Mouse (Mus musculus) spleen, postnatal 36 days (tissue): ENCODE results near the gene Cadps.

Source experiments
- DNase-seq, 2 experiments: peaks; one replicate each; pipeline ENCODE4 v3.0.0; 2022; ENCODE audit warnings: low spot score in 2 of 2, mixed read lengths in 1 of 2

Gene Cadps

DNA sequence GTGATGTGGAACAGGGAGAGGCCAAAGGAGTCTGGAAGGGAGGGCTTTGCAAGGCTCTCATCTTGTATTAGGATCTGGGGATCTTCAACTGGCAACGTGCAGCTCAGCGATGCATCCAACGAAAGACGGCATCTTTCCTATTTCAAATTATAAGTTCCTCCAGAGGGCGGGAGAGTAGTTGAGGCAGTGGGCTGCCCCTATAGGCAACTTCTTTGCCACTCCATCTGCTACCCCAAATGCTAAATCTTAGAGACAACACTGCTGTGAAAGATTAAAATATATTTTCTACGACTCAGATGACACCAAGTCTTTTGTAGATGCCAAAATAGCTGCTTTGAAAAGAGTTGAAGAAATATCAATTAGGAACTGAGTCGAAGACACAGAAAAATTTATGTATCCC is 315.9 kb downstream of the Cadps start:
- DNase-seq: no peak

- DNase-seq: no peak
These were observed 318.5 kb downstream of the Cadps start for GRCm38 (mm10) chr14:12504191-12504947.

DNA sequence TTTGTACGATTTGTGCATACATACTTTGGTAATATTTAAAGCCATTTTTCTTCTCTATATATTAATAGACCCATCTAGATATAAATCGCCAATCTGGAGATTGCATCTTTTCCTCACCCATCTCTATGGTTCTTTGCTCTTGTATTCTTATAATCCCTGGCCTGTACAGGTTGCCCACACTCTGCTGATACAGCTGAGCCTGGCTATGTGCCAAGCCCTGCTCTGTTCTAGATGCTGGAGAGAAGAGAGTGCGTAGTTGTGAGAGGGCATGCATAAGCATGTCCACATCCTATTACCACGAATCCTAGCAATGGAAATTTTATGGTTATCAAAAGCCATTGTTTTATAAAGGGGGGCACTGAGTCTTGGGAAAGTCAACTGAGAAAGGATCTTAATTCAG is 360.7 kb downstream of the Cadps start:
- no peak for DNase-seq

- DNase-seq: no peak
These were observed 363.2 kb downstream of the Cadps start for GRCm38 (mm10) chr14:12459700-12460099.

DNA sequence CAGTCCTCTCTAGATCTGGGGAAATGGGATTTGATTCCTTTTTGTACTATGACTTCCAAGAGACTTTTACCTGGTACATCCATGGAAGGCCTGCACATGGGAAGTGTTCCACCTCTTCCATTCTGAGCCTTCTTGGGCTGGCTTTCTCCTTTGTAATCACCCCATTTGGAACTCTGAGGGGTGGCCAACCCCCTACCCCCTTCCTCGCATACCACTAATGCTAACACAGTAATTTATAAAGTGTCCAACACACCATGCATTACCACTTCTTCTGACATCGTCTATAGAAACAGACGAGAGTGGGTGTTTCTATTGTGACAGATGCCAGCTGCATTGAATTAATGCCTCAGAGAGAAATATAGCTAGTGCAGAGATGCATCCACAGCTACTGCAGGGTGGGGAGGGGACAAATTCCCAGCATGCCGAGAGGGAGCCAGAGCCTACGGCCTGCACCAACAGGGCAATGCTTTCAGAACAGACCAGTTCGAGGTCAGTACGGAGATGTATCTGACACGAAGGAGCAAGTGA is 367.8 kb downstream of the Cadps start:
- DNase-seq: no peak

DNA sequence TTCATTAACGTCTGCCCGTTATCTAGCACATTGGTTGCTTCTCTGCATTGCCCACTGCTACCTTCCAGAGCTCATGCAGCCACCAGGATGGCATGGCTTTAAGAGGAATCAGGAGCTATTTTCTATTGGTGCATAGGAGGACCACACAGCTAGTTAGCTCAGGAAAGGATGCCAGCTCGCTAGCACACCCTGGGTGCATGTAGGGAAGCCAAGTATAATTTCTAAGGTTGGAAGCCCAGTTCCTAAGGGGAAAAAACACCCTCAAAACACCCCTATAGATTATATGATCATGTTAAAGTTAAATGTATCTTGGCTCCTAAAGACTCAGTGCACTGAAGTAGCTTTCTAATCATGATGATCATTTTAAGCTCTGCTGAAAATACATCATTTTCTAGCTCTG is 372.1 kb downstream of the Cadps start:
- no peak for DNase-seq

DNA sequence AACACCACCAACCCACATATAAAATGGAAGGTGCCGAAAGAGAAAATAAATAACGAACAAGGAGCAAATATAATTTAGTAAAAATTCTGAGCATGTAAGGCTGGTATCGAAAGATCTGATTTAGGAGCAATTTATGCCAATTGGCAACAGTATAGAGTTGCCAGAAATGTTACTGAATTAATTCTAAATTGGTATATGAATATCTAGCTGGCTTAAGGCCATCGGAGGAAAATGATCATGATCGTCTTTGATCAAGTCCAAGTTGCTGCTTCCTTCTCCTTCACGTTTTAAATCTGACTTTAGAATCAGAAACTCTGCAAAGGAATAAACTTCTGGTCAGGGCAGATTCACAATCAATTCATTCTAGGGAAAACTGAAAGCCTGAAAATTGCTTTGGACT is 374.0 kb downstream of the Cadps start:
- no peak for DNase-seq

- no peak for DNase-seq
These were observed 381.9 kb downstream of the Cadps start for GRCm38 (mm10) chr14:12441019-12441418.

GRCm38 (mm10) chr14:12437976-12438375 is 384.9 kb downstream of the Cadps start:
- no peak for DNase-seq

GRCm38 (mm10) chr14:12437422-12437821 is 385.5 kb downstream of the Cadps start:
- no peak for DNase-seq

- DNase-seq: no peak
These were observed 385.9 kb downstream of the Cadps start for GRCm38 (mm10) chr14:12436903-12437368.

DNA sequence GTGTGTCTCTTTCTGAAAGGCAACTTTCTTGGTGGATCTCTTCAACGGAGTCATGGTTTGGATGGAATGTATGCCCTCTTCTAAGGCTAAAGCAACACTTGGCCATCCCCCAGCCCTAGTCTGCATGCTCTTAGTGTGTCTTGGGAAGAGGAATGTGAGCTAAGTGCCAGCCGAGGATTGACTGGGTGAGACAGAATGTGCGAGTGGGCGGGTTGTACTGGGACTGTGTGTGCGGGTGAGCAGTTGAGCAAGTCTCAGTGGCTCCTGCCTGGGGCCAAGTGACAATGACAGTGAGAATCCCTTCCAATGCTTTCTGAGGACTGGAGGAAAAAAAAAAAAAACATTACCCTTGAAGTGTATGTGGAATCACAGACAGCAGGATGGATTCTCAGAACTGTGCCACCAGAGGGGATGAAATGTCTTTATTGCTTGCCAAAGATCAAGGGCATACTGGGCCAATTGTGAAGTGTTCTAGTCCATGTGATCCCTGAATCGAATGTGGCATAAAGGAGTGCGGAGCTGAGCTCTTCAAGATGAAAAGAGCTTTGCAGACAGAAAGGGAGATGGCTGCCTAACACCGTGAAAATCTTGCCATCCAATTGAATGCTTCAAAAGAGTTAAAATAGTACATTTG is 394.7 kb downstream of the Cadps start:
- no peak for DNase-seq

GRCm38 (mm10) chr14:12425311-12425710 is 397.6 kb downstream of the Cadps start:
- no peak for DNase-seq

DNA sequence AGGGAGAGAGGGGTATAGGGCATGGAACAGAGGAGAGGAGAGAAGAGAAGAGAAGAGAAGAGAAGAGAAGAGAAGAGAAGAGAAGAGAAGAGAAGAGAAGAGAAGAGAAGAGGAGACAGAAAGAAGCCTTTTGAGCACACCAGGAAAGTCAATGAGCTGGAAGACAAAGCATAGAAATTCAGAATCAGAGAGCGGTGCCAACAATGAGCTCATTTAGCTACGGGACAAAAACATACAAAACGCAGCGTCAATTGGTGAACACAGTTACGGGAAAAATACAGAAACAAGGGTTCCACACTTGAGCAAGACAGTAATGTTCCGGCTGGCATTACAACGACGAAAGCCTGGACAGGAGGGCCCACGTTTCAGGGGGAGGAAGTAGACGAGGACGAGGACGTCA is 412.6 kb downstream of the Cadps start:
- DNase-seq: no peak

- DNase-seq: no peak
These were observed 413.1 kb downstream of the Cadps start for GRCm38 (mm10) chr14:12409811-12410210.

- DNase-seq: no peak
These were observed 416.3 kb downstream of the Cadps start for GRCm38 (mm10) chr14:12406588-12406987.

GRCm38 (mm10) chr14:12405201-12405600 is 417.7 kb downstream of the Cadps start:
- no peak for DNase-seq

DNA sequence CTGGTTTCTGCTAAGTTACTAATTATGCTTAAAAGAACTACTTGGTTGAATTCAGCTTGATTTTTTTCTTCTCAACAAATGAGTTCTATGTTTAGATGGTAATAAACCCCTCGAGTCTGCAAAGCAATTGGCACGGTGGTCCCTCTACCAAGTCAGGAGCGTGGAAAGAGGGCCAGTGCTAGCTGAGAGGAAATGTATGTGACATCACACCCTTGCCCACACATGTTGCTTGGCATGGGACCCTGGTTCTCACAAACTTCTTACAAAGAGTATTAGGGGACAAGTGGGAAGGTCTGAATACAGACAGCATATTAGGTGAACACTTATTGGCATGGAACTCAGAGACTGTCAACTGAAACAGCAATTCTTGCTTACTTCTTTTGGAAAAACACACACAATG is 418.2 kb downstream of the Cadps start:
- DNase-seq: no peak

DNA sequence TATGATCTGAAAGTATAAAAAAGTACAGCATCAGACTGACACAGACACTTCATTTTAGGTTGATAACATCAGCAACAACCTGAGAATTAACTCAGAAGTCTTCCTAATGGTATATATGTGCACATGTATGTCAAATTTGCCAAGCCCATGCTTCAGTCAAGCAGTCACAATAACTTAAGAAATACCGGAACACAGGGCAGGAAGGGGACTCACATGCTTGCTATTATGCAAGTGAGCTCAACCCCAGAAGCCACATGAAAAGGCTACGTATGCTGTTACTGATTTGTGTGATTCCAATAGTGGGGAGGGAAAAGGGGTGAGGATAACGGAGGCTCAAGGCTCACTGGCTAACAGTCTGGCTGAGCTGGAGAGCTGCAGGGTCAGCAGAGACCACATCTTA is 418.8 kb downstream of the Cadps start:
- DNase-seq: no peak

- no peak for DNase-seq
These were observed 422.8 kb downstream of the Cadps start for GRCm38 (mm10) chr14:12400116-12400515.

- DNase-seq: no peak
These were observed 425.3 kb downstream of the Cadps start for GRCm38 (mm10) chr14:12397561-12397960.

- no peak for DNase-seq
These were observed 428.6 kb downstream of the Cadps start for GRCm38 (mm10) chr14:12394318-12394717.

GRCm38 (mm10) chr14:12393271-12393861 is 429.5 kb downstream of the Cadps start:
- no peak for DNase-seq
